In genomic region chr11:69803786-69804651, GRCm38 (mm10) we compare ENCODE assay signal across 8 mouse cellular contexts. TPM values are rescaled to one million over a fixed set of nuclear protein-coding genes. Genes with fewer than 3 reads are reported as not detected.
DNase-seq lines count a peak whose midpoint lies in the region; ATAC-seq and TF ChIP-seq lines count a peak whose summit lies in the region.

No protein-coding gene starts in this region.

- TF ChIP-seq CTCF in hindbrain, postnatal 0 days (IDR thresholded peaks at IDR 0.05; ENCODE audit: low read depth): peak; percentile 48

- peak; percentile 55 for ATAC-seq in common myeloid progenitor, adult 5-6 weeks (replicated peaks; ENCODE audit: low read depth, poor library complexity, severe bottlenecking)
- ATAC-seq in hindbrain, postnatal 0 days: peak; percentile 22; the same call in 1 of the 2 replicates
- peak; percentile 72 for ATAC-seq in megakaryocyte-erythroid progenitor cell, adult 5-6 weeks (replicated peaks; ENCODE audit: low FRiP score, low TSS enrichment, poor library complexity, severe bottlenecking)

- DNase-seq in R1 (ENCODE audit: low read depth, low spot score): peak; percentile 63
- peak; percentile 76 for DNase-seq in gastrocnemius, postnatal 10 days
- peak; percentile 85 for DNase-seq in hindbrain, postnatal 0 days (ENCODE audit: low spot score)
- peak; percentile 71 for DNase-seq in left cerebral cortex, postnatal 36 days (ENCODE audit: low spot score in 2 of 2)
- peak; percentile 75 to 79 for DNase-seq in right cerebral cortex, postnatal 10 days (ENCODE audit: low spot score in 2 of 2)
- DNase-seq in urinary bladder, postnatal 25 days (ENCODE audit: low spot score): peak; percentile 58

- peak overlapping the region; percentile 92; the same call in 1 of the 2 replicates for H3K27ac ChIP-seq in hindbrain, postnatal 0 days

- peak overlapping the region; percentile 71 for H3K9ac ChIP-seq in hindbrain, postnatal 0 days (replicated peaks; ENCODE audit: low read length)

- peaks cover 20% of the 10 kb centered on the region for H3K27me3 ChIP-seq in hindbrain, postnatal 0 days (ENCODE audit: insufficient read depth, low read length)

- intact Hi-C loops in left cerebral cortex, postnatal 36 days (cut with DNase I): loop anchor here (1.0 to 5.0 kb wide), 3 partner anchors 33 to 73 kb away; partner anchors contain the start of genes Nlgn2 and Tmem95

- H3K4me3 ChIP-seq in hindbrain, postnatal 0 days (ENCODE audit: low read length): peak overlapping the region; percentile 60

- peak overlapping the region; percentile 95 for H3K4me2 ChIP-seq in hindbrain, postnatal 0 days (ENCODE audit: low read depth, low read length)

- peaks cover 31% of the 10 kb centered on the region for H3K4me1 ChIP-seq in hindbrain, postnatal 0 days (ENCODE audit: insufficient read depth, low read length)

- no peaks in the 10 kb centered on the region for H3K36me3 ChIP-seq in hindbrain, postnatal 0 days (ENCODE audit: insufficient read depth, low read length)

- H3K9me3 ChIP-seq in hindbrain, postnatal 0 days (ENCODE audit: low read length): no peaks in the 10 kb centered on the region

- 2% methylated on average over 60 of the region's 60 CpGs for WGBS in hindbrain, postnatal 0 days

RNA-seq across cellular contexts. Expression of gene Tmem102, which starts 1.4 kb away (rescaled TPM):
- not detected in 2 replicates for total RNA-seq in common myeloid progenitor, adult 5-6 weeks (2017)
- total RNA-seq in gastrocnemius, postnatal 10 days (2021): not detected
- total RNA-seq in hindbrain, postnatal 0 days (2014; rRNA removed): 0.16 and 0.72 TPM in 2 replicates
- 1.1 and 1.5 TPM in 2 replicates for polyA plus RNA-seq in hindbrain, postnatal 0 days (2015; fragmentation: Nextera tagmentation; extraction: Ambion mirVana)
- not detected for total RNA-seq in left cerebral cortex, postnatal 36 days (2021)
- not detected in 2 replicates for total RNA-seq in megakaryocyte-erythroid progenitor cell, adult 5-6 weeks (2014; fragmentation: Nextera tagmentation)
- not detected in 2 replicates for total RNA-seq in megakaryocyte-erythroid progenitor cell, adult 5-6 weeks (2017)

RNA-seq across cellular contexts. Expression of gene Fgf11, which starts 2.4 kb away (rescaled TPM):
- 2.5 TPM in 1 of 2 replicates, not detected in the other for total RNA-seq in common myeloid progenitor, adult 5-6 weeks (2017)
- 10 to 100 TPM; 10.5 to 12.2 TPM for total RNA-seq in gastrocnemius, postnatal 10 days (2021)
- 19.1 and 19.2 TPM in 2 replicates for total RNA-seq in hindbrain, postnatal 0 days (2014; rRNA removed)
- polyA plus RNA-seq in hindbrain, postnatal 0 days (2015; fragmentation: Nextera tagmentation; extraction: Ambion mirVana): 3.8 and 4.4 TPM in 2 replicates
- total RNA-seq in left cerebral cortex, postnatal 36 days (2021): 10 to 100 TPM; 14.1 to 18.7 TPM
- total RNA-seq in megakaryocyte-erythroid progenitor cell, adult 5-6 weeks (2014; fragmentation: Nextera tagmentation): 0.57 and 0.63 TPM in 2 replicates
- 2.3 TPM in 1 of 2 replicates, not detected in the other for total RNA-seq in megakaryocyte-erythroid progenitor cell, adult 5-6 weeks (2017)

RNA-seq across cellular contexts. Expression of gene Chrnb1, which starts 8.3 kb away (rescaled TPM):
- 0.27 and 1.5 TPM in 2 replicates for total RNA-seq in common myeloid progenitor, adult 5-6 weeks (2017)
- total RNA-seq in gastrocnemius, postnatal 10 days (2021): 100 to 1,000 TPM; 105 to 124 TPM
- total RNA-seq in hindbrain, postnatal 0 days (2014; rRNA removed): 1.5 TPM in 1 of 2 replicates, not detected in the other
- 0.85 and 1.5 TPM in 2 replicates for polyA plus RNA-seq in hindbrain, postnatal 0 days (2015; fragmentation: Nextera tagmentation; extraction: Ambion mirVana)
- under 1 TPM; 0.66 to 0.81 TPM for total RNA-seq in left cerebral cortex, postnatal 36 days (2021)
- 2.3 TPM in 1 of 2 replicates, not detected in the other for total RNA-seq in megakaryocyte-erythroid progenitor cell, adult 5-6 weeks (2014; fragmentation: Nextera tagmentation)
- 0.28 and 1.9 TPM in 2 replicates for total RNA-seq in megakaryocyte-erythroid progenitor cell, adult 5-6 weeks (2017)

RNA-seq across cellular contexts. Expression of gene Gm39566, which starts 11.1 kb away (rescaled TPM):
- total RNA-seq in common myeloid progenitor, adult 5-6 weeks (2017): not detected in 2 replicates
- not detected for total RNA-seq in gastrocnemius, postnatal 10 days (2021)
- not detected in 2 replicates for total RNA-seq in hindbrain, postnatal 0 days (2014; rRNA removed)
- polyA plus RNA-seq in hindbrain, postnatal 0 days (2015; fragmentation: Nextera tagmentation; extraction: Ambion mirVana): not detected in 2 replicates
- total RNA-seq in left cerebral cortex, postnatal 36 days (2021): not detected
- total RNA-seq in megakaryocyte-erythroid progenitor cell, adult 5-6 weeks (2014; fragmentation: Nextera tagmentation): not detected in 2 replicates
- total RNA-seq in megakaryocyte-erythroid progenitor cell, adult 5-6 weeks (2017): not detected in 2 replicates

RNA-seq across cellular contexts. Expression of gene Spem2, which starts 14.2 kb away (rescaled TPM):
- total RNA-seq in common myeloid progenitor, adult 5-6 weeks (2017): not detected in 2 replicates
- not detected for total RNA-seq in gastrocnemius, postnatal 10 days (2021)
- not detected in 2 replicates for total RNA-seq in hindbrain, postnatal 0 days (2014; rRNA removed)
- polyA plus RNA-seq in hindbrain, postnatal 0 days (2015; fragmentation: Nextera tagmentation; extraction: Ambion mirVana): not detected in 2 replicates
- total RNA-seq in left cerebral cortex, postnatal 36 days (2021): not detected
- not detected in 2 replicates for total RNA-seq in megakaryocyte-erythroid progenitor cell, adult 5-6 weeks (2014; fragmentation: Nextera tagmentation)
- not detected in 2 replicates for total RNA-seq in megakaryocyte-erythroid progenitor cell, adult 5-6 weeks (2017)

Comparison
In these comparisons a context has a peak if more than half of its experiments do, and no peak if none do; other contexts are left out.
1. Peak in every context shown above with its lines: DNase-seq, ATAC-seq, H3K4me3 ChIP-seq and H3K27ac ChIP-seq.
2. ATAC-seq: peak in every context shown above with its lines; median percentile 72 in megakaryocyte-erythroid progenitor cell, adult 5-6 weeks; 55 in common myeloid progenitor, adult 5-6 weeks; 22 in hindbrain, postnatal 0 days.
3. RNA of gene Chrnb1, which starts 8.3 kb away (total RNA-seq): 105 to 124 TPM in gastrocnemius, postnatal 10 days; 0.28 to 2.3 TPM in megakaryocyte-erythroid progenitor cell, adult 5-6 weeks, 1.5 TPM in hindbrain, postnatal 0 days, 0.66 to 0.81 TPM in left cerebral cortex, postnatal 36 days and 0.27 to 1.5 TPM in common myeloid progenitor, adult 5-6 weeks; every median in the first group is over 10 times any median in the second.